Mouse (Mus musculus) C2C12 (cell line): ENCODE measurements around the gene Trrap.

Experiments
- CTCF ChIP-seq: IDR thresholded peaks from one replicate; pipeline ENCODE4 v1.5.1; 2011; ENCODE audit not compliant: control insufficient read depth, insufficient read depth, insufficient read length
- MAX ChIP-seq: IDR thresholded peaks from one replicate; pipeline ENCODE4 v1.6.1; 2011; ENCODE audit warnings: mild to moderate bottlenecking, control low read depth
- MYOG ChIP-seq: IDR thresholded peaks from one replicate; pipeline ENCODE4 v1.6.1; 2011; ENCODE audit not compliant: control insufficient read depth, insufficient read length; ENCODE audit errors: extremely low read depth

DNA sequence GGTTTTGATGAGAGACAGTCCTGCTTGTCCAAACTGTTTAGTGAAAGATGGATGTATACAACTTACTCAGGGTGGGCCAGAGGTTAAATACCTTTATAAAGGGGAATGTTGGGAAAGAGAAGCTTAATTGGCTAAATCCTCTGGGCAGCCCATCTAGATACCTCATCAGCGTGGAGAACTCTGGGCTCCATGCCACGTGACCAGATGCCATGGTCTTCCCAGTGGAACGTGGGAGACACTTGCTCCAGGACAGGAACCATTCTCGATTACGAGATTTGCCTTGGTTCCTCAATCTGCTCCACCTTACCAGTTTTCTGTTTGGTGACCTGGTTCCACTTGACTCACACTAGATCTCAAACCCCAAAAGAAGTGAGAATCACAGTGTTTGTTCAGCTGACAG lies 81.2 kb downstream of the Trrap start:
- TF ChIP-seq MYOG, result no peak
- TF ChIP-seq CTCF, result no peak
- TF ChIP-seq MAX, result no peak
